Mouse (Mus musculus) heart, embryonic 11.5 days (tissue): ENCODE data around the gene Cited2. TPM values are rescaled to one million over a fixed set of nuclear protein-coding genes. Genes with fewer than 3 reads are reported as not detected.

Source experiments
- ATAC-seq: fragments of 200-750 bp; cut with Nextera tagmentation; replicated peaks from 2 replicates; pipeline ENCODE4 v1.8.0; 2017; ENCODE audit warnings: moderate library complexity; ENCODE audit not compliant: insufficient number of reproducible peaks, low FRiP score, low TSS enrichment
- H3K27ac ChIP-seq: fragments of 300-500 bp; sonication (generic); 2 replicates; pipeline ENCODE4 v1.5.1; 2014; ENCODE audit warnings: mild to moderate bottlenecking, low read depth, low read length
- H3K27me3 ChIP-seq: fragments of 300-500 bp; sonication (generic); 2 replicates; pipeline ENCODE4 v1.6.1; 2014; ENCODE audit warnings: mild to moderate bottlenecking, low read length, mixed read lengths; ENCODE audit not compliant: control insufficient read depth, insufficient read depth
- H3K36me3 ChIP-seq: fragments of 300-500 bp; sonication (generic); 2 replicates; pipeline ENCODE4 v1.6.1; 2014; ENCODE audit warnings: mild to moderate bottlenecking, low read length, moderate library complexity, mixed read lengths; ENCODE audit not compliant: control insufficient read depth, insufficient read depth
- H3K4me1 ChIP-seq: fragments of 300-500 bp; sonication (generic); 2 replicates; pipeline ENCODE4 v1.6.1; 2014; ENCODE audit warnings: low read length; ENCODE audit not compliant: control insufficient read depth, insufficient read depth
- H3K4me2 ChIP-seq: fragments of 300-500 bp; sonication (generic); 2 replicates; pipeline ENCODE4 v1.6.1; 2014; ENCODE audit warnings: mild to moderate bottlenecking, moderate library complexity
- H3K4me3 ChIP-seq: fragments of 300-500 bp; sonication (generic); 2 replicates; pipeline ENCODE4 v1.5.1; 2014; ENCODE audit warnings: low read depth, low read length
- H3K9ac ChIP-seq: fragments of 300-500 bp; sonication (generic); 2 replicates; pipeline ENCODE4 v1.6.1; 2014; ENCODE audit warnings: mild to moderate bottlenecking, low read depth, low read length, moderate library complexity
- H3K9me3 ChIP-seq: fragments of 300-500 bp; sonication (generic); replicated peaks from 2 replicates; pipeline ENCODE4 v1.6.1; 2016; ENCODE audit warnings: low read length; ENCODE audit not compliant: control insufficient read depth
- WGBS: fragments of 180-500 bp; shearing (Covaris S2); extraction: QIAGEN DNeasy Blood & Tissue Kit; methylation state at CpG from one replicate; pipeline ENCODE4 v1.1.7; 2014; ENCODE audit not compliant: insufficient replicate concordance; 5-methylcytosine and 5-hydroxymethylcytosine counted together
- polyA plus RNA-seq: library from polyadenylated mRNA; unstranded; fragments of >200 nt; fragmentation: Nextera tagmentation; extraction: Ambion mirVana; gene quantifications from 2 replicates; pipeline ENCODE4 v1.2.1, GENCODE M21; 2014

Gene Cited2
- polyA plus RNA-seq, 1 experiment from 2014 or later: 35.4 TPM

DNA sequence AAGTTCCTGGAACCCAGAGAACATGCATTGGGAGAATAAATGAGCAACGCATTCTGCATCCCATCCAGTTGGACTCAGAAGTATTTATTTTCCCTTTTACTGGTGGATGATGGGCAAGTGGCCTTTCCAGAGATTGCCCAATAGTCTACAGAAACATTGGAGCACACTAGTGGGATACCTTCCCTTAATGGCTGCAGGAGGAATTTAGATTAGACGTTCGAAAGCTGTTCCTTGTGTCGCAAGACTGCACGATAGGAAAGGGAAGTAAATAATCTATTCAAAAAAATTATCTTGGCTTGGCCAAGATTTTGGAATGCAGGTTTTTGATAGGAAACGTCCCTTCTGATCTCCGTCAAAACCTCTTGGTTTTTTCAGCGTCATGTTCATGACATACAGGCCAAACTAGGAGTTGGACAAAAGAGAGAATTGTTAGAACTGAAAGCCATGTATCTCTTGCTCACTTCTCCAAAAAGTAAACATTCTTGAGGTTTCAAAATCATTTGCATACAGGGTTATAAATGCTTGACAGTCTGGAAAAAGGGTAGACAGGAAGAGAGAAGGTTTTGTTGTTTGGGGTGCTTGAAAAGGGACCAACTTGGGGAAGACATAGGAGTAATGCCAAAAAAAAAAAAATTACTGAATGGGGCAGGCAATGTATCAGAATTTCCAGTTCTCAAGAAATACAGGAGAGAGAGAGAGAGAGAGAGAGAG is 2.0 kb upstream of the Cited2 start:
- no peak for ATAC-seq
- Histone ChIP-seq H3K9ac (peak overlapping the region; percentile 97; the same call in 1 of the 2 replicates), H3K27me3 (no peaks in the 10 kb centered on the region), H3K4me1 (peaks cover 17% of the 10 kb centered on the region), H3K4me3 (peak overlapping the region; percentile 91), H3K4me2 (peak overlapping the region; percentile 73), H3K27ac (peak overlapping the region; percentile 99; the same call in 1 of the 2 replicates), H3K9me3 (no peaks in the 10 kb centered on the region), H3K36me3 (no peaks in the 10 kb centered on the region)
- WGBS: 59% methylated on average over 8 of the region's 8 CpGs

DNA sequence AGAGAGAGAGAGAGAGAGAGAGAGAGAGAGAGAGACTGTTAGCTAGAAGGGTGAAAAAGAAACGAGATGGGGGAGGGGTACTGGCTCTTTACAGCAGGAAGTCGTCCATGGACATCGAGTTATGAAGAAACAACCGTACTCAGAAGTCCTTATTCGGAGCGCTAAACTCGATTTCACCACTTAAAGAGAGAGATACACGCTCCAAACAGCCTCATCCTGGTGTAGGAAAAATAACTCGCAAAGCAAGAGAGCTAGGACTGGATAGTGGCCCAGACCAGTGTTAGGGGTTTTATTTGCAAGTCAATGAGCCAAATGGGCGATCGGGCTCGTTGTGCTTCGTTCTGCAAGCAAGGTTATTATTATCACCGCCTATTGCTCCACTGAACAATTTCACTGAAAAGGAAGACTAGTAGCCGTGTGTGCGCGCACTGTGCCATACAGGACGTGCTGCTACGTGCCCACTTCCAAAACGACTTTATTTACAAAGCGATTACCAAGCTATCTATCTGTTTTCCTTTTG is 1.4 kb upstream of the Cited2 start:
- whole genome bisulfite sequencing: under 1% methylated on average over 21 of the region's 21 CpGs
- H3K27me3 ChIP-seq: no peaks in the 10 kb centered on the region
- no peaks in the 10 kb centered on the region for H3K9me3 ChIP-seq
- peak overlapping the region; percentile 73 for H3K4me2 ChIP-seq
- H3K36me3 ChIP-seq: no peaks in the 10 kb centered on the region
- peaks cover 22% of the 10 kb centered on the region for H3K4me1 ChIP-seq
- H3K27ac ChIP-seq: peak overlapping the region; percentile 99
- no peak for ATAC-seq
- peak overlapping the region; percentile 97 for H3K9ac ChIP-seq
- peak overlapping the region; percentile 91 for H3K4me3 ChIP-seq

GRCm38 (mm10) chr10:17722158-17722557 is 860 bp upstream of the Cited2 start:
- 0% methylated on average over 24 of the region's 24 CpGs for WGBS
- H3K4me1 ChIP-seq: peaks cover 24% of the 10 kb centered on the region
- peak; percentile 82 for ATAC-seq

GRCm38 (mm10) chr10:17723421-17723841 is 413 bp downstream of the Cited2 start:
- H3K4me1 ChIP-seq: peaks cover 23% of the 10 kb centered on the region
- no peaks in the 10 kb centered on the region for H3K36me3 ChIP-seq
- WGBS: 0% methylated on average over 30 of the region's 30 CpGs
- peak overlapping the region; percentile 99 for H3K27ac ChIP-seq
- H3K4me3 ChIP-seq: peak overlapping the region; percentile 91
- H3K9me3 ChIP-seq: no peaks in the 10 kb centered on the region
- peak overlapping the region; percentile 97 for H3K9ac ChIP-seq
- no peaks in the 10 kb centered on the region for H3K27me3 ChIP-seq
- peak; percentile 14 for ATAC-seq
- peak overlapping the region; percentile 73 for H3K4me2 ChIP-seq

More at GRCm38 (mm10) chr10:17722158-17722557, 860 bp upstream of the Cited2 start:
- Histone ChIP-seq H3K27me3 (no peaks in the 10 kb centered on the region), H3K4me2 (peak overlapping the region; percentile 73), H3K9ac (peak overlapping the region; percentile 97), H3K9me3 (no peaks in the 10 kb centered on the region), H3K36me3 (no peaks in the 10 kb centered on the region), H3K27ac (peak overlapping the region; percentile 99), H3K4me3 (peak overlapping the region; percentile 91)

DNA sequence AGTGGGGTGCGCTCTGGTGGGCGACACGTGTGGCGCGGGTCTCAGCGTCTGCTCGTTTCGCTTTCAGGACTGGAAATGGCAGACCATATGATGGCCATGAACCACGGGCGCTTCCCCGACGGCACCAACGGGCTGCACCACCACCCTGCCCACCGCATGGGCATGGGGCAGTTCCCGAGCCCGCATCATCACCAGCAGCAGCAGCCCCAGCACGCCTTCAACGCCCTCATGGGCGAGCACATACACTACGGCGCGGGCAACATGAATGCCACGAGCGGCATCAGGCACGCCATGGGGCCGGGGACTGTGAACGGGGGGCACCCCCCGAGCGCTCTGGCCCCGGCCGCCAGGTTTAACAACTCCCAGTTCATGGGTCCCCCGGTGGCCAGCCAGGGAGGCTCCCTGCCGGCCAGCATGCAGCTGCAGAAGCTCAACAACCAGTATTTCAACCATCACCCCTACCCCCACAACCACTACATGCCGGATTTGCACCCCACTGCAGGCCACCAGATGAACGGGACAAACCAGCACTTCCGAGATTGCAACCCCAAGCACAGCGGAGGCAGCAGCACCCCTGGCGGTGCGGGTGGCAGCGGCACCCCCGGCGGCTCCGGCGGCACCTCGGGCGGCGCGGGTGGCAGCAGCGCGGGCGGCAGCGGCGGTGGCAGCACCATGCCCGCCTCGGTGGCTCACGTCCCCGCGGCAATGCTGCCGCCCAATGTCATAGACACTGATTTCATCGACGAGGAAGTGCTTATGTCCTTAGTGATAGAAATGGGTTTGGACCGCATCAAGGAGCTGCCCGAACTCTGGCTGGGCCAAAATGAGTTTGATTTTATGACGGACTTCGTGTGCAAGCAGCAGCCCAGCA is 1.1 kb downstream of the Cited2 start:
- ATAC-seq: no peak
- peak overlapping the region; percentile 73 for H3K4me2 ChIP-seq
- peak overlapping the region; percentile 91 for H3K4me3 ChIP-seq
- no peaks in the 10 kb centered on the region for H3K27me3 ChIP-seq
- WGBS: under 1% methylated on average over 65 of the region's 65 CpGs
- peak overlapping the region; percentile 97 for H3K9ac ChIP-seq
- H3K36me3 ChIP-seq: no peaks in the 10 kb centered on the region
- H3K9me3 ChIP-seq: no peaks in the 10 kb centered on the region
- H3K27ac ChIP-seq: peak overlapping the region; percentile 99
- H3K4me1 ChIP-seq: peaks cover 20% of the 10 kb centered on the region

- Histone ChIP-seq H3K36me3 (no peaks in the 10 kb centered on the region), H3K4me1 (peaks cover 16% of the 10 kb centered on the region), H3K27ac (no peak overlapping the region), H3K4me2 (peak overlapping the region; percentile 73), H3K27me3 (no peaks in the 10 kb centered on the region), H3K4me3 (peak overlapping the region; percentile 91), H3K9ac (peak overlapping the region; percentile 65), H3K9me3 (no peaks in the 10 kb centered on the region)
- ATAC-seq: no peak
- whole genome bisulfite sequencing: 15% methylated on average over 8 of the region's 8 CpGs
These were observed 2.1 kb downstream of the Cited2 start for GRCm38 (mm10) chr10:17725037-17725584.

GRCm38 (mm10) chr10:17725644-17726372 is 2.8 kb downstream of the Cited2 start:
- Histone ChIP-seq H3K36me3 (no peaks in the 10 kb centered on the region), H3K9ac (no peak overlapping the region), H3K27ac (no peak overlapping the region), H3K4me1 (peaks cover 16% of the 10 kb centered on the region), H3K4me3 (peak overlapping the region; percentile 20; the same call in 1 of the 2 replicates), H3K9me3 (no peaks in the 10 kb centered on the region), H3K4me2 (peak overlapping the region; percentile 73), H3K27me3 (no peaks in the 10 kb centered on the region)
- 42% methylated on average over 7 of the region's 7 CpGs for WGBS
- no peak for ATAC-seq

- Histone ChIP-seq H3K4me2 (peak overlapping the region; percentile 73), H3K9ac (no peak overlapping the region), H3K4me3 (no peak overlapping the region), H3K27me3 (no peaks in the 10 kb centered on the region), H3K36me3 (no peaks in the 10 kb centered on the region), H3K27ac (no peak overlapping the region), H3K9me3 (no peaks in the 10 kb centered on the region), H3K4me1 (peaks cover 16% of the 10 kb centered on the region)
- ATAC-seq: no peak
- whole genome bisulfite sequencing: 50% methylated on average over 2 of the region's 2 CpGs
These were observed 3.3 kb downstream of the Cited2 start for GRCm38 (mm10) chr10:17726373-17726720.
